Mouse (Mus musculus) cortical plate, adult 2 months (tissue): ENCODE measurements around the gene Tmem52b.

ENCODE experiments used
- CTCF ChIP-seq: fragments of 200-500 bp; IDR thresholded peaks from 2 replicates; pipeline ENCODE4 v1.5.1; 2011; ENCODE audit warnings: mild to moderate bottlenecking, control low read depth, low read length; ENCODE audit not compliant: insufficient read depth; ENCODE audit errors: extremely low read depth
- POLR2A ChIP-seq: fragments of 200-500 bp; IDR thresholded peaks from 2 replicates; pipeline ENCODE4 v1.6.1; 2011; ENCODE audit warnings: mild to moderate bottlenecking, low read length, control low read depth; ENCODE audit not compliant: insufficient read depth; ENCODE audit errors: extremely low read depth

GRCm38 (mm10) chr6:129559641-129560027 lies 47.3 kb downstream of the Tmem52b start:
- TF ChIP-seq CTCF (no peak), POLR2A (no peak)
